Mouse (Mus musculus): ENCODE results near the gene Smad3.

Smad3 gene

DNA sequence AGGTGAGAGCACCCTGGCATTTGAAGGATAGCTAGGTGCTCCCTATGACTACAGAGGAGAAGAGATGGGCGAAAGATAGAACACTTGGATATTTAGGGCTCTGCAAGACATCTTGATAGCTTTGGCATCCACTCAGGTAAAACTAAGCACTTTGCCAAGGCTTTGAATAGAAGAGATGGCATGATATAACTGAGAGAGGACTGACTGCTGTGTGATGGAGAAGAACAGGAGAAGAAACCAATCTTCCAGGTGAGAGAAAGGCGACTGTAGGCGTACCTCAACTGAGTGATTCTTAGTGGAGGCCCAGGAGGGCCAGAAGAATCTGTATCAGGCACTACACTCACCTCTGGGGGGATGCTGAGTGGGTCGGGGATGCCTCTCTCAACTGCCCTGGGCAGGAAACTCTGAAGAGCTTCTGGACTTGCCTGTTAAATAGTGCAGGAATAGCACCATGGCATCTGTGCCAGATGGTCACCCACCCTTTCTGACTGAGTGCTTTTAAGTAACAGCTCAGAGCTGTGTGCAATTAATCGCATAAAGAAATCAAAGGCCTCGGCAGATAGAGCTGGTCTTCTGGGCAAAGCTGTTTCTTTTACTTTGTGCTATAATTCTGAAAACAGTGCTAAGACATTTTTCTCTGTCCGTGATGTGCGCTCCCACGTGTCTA, 132.6 kb downstream of the Smad3 start:
- no peak for DNase-seq (ENCODE audit: low spot score)

DNA sequence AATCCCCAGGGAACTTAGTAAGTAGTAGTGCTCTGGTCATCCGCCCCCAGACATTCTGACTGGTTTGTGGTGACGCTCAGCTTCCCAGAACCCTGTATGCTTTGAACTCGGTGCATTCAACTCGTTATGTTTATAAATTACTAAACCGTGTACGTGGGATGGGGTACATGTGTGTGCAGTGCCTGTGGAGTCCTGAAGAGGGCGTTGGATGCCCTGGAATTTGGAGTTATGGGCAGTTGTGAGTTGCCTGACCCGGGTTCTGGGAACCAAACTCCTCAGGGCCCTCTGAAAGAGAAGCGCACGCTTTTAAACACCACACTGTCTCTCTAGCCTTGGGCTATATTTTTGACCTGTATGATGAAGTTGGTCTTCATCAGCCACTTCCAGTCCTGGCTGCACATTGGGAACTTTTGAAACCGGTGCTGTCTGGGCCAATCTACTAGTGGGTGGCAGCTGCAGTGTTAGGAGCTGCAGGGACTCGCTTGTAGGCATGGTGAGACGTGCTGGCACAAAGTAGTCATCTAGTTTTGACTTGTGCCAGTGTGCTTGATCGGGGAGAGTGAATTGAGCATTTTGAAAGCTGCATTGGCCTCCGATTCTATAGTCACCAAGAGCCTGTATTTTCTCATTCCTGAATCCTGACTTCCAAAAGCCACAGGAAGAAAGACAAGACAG, 133.8 kb downstream of the Smad3 start:
- DNase-seq (ENCODE audit: low spot score): no peak

DNA sequence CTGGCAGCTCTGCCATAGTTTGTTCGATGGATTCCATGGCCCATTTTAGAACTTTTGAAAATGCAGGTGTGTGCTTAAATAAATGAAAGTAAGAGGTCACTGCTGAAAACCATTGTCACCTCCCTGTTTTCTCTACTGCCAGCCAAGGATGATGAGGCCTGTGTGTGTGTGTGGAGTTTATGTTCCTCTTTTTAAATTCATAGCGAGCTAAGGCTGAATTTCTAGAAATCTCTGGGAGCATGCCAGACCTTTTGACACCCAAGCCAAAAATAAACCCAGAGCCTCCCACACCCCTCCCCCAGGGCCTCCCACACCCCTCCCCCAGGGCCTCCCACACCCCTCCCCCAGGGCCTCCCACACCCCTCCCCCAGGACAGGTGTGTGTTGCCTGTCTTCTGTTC, 139.8 kb downstream of the Smad3 start:
- DNase-seq (ENCODE audit: low spot score): no peak

DNA sequence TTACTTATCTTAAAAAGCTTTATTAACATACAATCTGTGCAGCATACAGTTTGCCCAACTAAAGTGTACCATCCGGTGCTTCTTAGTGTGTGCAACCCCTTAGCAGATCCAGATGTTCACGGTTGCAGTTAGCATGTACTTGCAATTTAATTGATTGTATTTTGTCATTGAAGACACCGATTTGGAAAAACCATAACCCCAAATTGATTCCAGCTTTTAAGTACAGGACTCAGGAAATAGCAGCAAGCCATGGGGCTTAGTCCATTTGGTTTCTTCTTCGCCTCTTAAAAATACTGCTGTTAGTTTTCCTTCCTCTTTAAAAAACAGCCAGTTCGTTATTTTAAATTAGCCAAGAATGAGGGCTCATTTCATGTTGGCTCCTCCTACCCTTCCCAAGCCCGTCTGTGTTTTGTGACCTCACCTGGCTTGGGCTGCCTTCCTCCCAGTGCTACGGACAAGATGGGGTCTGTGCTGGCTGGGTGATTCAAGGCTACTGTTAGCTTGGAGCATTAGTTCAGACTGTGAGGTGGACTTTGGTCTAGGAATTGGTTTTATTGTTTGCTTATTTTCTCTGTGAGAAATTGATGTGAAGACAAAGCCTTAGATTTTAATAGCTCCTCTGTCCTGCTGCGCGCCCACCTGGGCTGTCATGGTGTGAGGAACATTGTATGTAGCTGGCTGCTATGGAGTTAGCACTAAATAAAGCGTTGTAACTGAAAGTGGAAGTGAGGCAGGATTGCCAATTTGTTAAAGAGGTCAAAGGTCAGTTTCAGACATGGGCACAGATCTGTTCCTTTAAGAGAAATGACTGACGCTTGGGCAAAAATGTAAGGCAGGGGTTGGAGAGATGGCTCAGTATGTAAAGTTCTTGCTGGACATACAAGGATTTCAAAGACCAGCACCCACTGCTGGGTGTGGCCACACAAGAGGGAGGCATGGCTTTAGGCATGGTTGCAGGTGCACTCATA, 143.5 kb downstream of the Smad3 start:
- DNase-seq (ENCODE audit: low spot score): no peak

DNA sequence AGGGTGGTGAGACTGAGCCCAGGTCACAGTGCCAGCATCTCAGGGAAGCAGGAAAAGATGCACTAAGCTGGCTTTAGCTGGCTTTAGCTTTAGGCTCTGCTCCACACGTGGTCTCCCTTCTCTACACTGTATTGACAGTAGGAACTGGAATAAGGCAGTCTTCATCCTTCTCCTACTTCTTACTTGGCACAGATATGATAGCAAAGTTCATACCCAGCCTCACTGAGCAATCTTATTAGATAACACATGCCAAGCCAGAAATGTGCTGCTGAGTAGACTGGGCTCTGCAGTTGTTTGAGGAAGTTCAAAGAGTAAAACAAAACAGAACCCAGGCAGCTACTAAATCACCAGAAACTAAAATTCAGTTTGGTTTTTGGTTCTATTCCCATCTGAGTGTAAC, 144.2 kb downstream of the Smad3 start:
- no peak for DNase-seq (ENCODE audit: low spot score)

DNA sequence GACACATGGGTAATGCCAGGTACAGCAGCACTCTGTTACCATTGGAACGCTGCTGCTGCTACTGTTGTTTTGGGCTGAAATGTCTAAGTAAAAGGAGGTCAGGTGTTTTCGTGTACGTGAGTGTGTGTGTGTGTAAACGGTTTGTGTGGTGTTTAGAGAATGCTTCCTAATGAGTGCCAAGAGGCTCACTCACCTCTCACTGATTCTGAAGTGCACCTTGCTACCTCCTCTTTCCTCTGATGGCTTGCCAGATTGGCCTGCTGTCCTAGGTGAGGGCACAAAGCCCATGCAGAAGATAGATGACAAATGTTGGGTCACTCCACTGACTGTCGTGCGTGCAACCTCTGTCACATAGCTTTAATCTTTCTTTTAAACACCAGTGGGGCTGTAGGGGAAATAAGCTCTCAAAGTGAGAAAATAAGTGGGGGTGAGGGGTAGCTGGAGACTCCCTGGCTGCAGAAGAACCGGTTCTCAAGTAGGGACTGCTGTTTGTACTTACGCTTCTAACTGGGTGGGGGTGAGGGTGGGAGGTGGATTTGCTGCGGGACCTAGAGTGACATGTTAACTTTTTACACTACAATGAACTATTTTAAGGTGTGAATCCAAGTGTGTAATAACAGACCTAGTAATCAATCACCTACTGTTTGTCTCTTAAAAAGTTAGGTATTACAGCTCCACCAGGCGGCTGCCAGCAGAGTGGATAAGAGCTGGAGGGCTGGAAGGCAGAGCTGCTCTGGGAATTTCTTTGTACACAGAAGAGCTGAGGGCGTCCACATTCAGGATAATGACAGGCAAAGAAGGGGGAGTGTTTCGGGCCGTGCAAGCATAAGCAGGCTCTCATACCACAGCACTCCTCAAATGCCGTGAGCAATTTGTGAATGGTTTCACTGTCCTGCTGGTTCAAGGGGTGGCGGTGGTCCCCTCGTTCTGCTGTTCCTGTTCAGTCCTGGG, 145.0 kb downstream of the Smad3 start:
- no peak for DNase-seq (ENCODE audit: low spot score)

DNA sequence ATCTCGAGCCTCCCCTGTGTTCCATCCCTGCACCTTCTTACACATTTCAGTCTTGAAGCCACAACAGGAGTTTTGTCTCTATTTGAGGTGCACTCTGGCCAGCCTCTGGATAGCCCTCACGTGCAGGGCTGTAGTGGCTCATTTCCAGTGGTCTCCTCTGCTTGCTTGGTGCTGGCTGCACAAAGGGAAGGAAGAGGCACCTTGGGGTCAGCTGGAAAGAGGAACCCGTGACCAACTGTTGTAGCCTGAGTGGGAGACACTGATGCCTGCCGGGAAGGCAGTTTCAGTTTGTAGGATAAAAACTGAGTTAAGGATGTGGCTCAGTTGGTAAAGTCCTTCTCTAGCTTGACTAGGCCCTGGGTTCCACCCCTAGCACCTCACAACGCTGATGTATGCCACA, 145.8 kb downstream of the Smad3 start:
- DNase-seq (ENCODE audit: low spot score): no peak

DNA sequence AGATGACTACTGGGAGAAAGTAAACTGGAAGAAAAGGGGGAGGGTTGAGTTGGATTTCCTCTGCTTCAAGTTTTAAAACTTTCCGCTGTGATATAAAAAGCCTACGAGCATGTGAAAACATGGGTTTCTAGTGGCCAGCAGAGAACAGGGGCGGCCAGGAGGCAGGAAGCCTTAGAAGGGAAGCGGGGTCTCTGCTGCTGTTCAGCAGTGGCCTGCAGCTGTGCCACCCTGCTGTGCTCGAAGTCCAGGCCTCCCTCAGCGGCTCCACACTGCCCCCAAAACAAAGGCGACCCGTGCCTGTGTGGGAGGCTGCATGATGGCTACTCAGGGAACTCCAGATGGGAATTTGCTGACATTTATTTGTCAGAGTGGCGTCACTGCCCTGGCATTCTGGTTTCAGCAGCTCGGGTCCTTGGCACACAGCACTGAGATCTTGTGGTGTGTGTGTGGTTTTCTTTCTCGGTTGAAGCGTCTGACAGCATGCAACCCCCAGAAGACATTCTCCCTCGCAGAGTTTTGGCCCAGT, 146.9 kb downstream of the Smad3 start:
- no peak for DNase-seq (ENCODE audit: low spot score)

DNA sequence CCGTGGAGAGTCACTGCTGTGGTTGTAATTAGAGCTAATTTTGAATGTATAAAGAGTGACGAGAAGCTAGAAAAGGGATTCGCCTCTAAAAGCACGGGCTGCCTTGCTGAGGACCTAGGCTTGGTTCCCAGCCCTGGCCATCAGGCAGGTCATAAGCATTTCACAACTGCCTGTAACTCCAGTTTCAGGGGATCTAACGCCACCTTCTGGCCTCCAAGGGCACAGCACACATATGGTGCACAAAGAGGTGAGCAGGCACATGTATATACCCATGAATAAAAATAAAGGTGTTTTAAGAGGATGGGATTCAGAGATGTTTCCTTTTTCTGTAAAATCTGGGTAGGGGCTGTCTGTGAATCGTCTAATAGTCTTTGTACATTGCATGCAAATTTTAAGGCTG, 147.6 kb downstream of the Smad3 start:
- no peak for DNase-seq (ENCODE audit: low spot score)

DNA sequence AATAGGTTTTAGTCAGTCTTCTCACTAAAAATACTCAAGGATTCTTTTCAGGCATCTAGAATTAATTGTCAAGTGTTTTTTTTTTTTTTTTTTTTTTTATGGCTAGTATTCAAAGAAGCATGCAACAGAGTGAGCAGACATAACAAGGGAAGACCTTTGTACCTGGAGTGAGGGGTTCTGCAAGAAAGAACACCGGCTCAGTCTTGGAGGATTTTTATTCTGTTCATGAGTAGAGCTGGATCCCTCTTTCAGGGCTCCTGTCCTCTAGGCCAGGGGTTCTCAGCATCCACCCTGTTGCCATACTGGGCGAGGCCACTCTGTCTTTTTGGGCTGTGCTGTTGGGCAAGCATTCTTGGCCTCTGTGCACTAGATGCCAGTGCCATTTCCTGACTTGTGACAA, 148.0 kb downstream of the Smad3 start:
- no peak for DNase-seq (ENCODE audit: low spot score)

DNA sequence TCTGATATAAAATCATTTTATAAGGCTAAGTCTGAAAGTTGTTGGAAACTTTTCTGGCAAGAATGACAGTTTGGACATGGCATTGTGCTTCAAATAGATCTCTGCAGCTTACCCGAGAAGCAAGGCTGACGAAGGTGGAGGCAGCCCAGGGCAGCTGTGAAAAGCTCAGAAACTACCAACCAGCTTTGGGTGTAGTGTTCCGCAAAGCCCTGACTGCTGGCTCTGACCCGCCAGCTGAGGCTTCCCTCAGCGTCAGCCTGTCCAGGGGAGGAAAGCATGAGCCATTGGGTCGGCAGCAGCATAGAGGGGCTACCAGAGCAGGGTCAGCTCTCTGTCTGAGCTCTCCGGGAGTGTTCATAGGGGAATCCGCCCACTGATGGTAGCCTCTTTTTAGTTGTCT, 148.5 kb downstream of the Smad3 start:
- no peak for DNase-seq (ENCODE audit: low spot score)

DNA sequence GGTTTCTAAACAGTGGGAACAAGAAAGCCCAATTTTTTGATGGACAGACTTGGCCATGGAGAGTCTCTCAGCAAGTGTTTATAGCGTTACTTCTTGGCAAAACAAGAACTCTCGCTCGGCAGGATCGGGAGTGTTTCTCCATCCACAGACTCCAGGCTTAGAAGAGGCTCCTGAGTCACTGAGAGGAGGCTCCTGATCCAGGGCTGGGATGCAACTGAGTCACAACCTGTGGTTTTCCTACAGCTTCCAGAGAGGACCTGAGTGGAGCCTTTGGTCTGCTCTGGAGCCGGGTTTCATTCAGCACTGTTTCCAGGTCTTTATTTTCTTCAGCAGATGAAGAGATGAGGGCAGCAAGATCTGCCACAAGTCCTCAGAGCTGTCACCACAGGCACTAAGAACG, 149.8 kb downstream of the Smad3 start:
- DNase-seq (ENCODE audit: low spot score): no peak

DNA sequence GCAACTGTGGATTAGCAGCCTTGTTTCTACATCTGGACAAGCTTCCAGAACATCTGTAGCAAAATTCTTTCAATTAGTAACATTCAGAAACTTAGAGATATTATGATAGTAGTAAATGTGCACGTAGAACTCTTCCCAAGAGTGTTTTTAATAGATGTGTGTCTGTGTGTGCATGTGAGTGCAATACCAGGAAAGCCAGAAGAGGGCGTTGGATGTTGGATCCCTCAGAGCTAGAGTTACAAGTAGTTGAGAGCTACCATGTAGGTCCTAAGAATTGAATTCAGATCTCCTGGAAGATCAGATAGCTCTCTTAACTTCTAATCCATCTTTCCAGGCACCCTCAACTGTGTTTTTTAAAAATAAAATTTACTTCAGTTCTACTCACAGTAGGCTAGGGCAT, 151.2 kb downstream of the Smad3 start:
- DNase-seq (ENCODE audit: low spot score): no peak

DNA sequence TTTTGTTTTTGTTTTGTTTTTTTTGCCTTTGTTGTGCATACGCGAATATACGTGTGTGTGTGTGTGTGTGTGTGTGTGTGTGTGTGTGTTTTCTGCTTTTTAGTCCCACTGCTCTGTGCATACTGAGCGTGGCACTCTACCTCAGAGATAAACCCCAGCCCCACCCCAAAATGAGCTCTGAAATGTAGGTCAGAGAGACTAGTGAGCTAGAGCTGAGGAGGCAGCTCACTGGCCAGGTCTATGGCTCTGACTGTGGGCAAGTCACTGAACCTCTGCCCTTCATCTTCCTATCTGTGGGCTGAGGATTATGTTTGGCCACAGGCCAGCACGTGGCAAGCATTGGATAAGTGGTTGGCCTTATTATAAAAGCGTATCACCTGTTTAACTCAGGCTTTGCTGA, 153.9 kb downstream of the Smad3 start:
- no peak for DNase-seq (ENCODE audit: low spot score)

DNA sequence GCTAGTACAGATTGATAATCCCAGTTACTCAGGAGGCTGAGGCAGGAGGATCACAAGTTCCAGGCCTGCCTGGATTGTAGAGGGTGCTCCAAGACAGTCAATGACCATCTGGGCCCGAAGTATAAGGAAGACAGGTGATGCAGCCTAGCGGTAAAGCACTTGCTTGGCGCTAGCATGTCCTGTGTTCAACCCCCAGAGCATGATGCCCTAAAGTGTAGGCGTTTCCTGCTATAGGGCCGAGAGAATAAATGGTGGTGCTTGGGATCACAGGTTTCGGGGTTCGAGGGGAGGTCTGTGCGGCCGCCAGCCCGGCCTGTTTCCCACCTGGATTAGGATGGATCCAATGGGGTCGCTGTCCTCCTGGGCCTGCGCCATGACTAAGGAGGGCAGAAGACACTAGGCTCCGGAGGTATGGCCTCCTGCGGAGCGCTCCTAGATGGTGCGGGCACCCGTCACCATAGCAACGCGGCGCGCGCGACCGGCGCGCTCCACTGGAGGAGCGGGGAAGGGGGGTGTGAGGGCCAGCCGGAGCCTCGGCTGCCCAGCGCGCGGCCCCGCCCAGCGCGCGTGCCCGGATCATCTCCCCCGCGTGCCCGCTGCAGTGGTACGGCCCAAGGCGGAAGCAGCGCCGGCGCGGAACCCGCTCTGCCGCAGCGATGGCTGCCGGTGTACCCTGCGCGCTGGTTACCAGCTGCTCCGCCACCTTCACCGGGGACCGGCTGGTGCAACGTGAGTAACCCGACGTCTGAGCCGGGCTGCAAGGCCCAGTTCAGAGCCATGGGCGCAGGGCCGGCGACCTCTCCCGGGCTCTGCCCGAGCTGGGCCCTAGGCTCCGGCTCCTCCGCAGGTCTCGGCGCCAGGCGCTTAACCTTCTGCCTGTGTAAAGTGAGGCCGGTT, 155.5 kb downstream of the Smad3 start, which contains the start of the genes Iqch and Aagab:
TSS of gene Iqch (minus strand) at position 451 of the 897 bp plus-strand sequence.
TSS of gene Aagab (plus strand) at position 618 of the 897 bp plus-strand sequence.
- DNase-seq (ENCODE audit: low spot score): peak; percentile 81

Measured in layer of hippocampus, adult 9-10 months (tissue).